Mouse (Mus musculus): ENCODE data around the gene Zwint.

- TF ChIP-seq POLR2A (IDR thresholded peaks at IDR 0.05; ENCODE audit: low read depth, low read length) (no peak), CTCF (IDR thresholded peaks at IDR 0.05; ENCODE audit: borderline replicate concordance, insufficient read depth, low read length) (no peak)
Observed at GRCm38 (mm10) chr10:72701092-72701491, 46.4 kb downstream of the Zwint start.
